Mouse (Mus musculus): Measurements from ENCODE around the gene Fbxl3. TPM values are rescaled to one million over a fixed set of nuclear protein-coding genes. Genes with fewer than 3 reads are reported as not detected.

The Fbxl3 gene
- polyA plus RNA-seq, 1 experiment from 2014 or later: 30.1 TPM

DNA sequence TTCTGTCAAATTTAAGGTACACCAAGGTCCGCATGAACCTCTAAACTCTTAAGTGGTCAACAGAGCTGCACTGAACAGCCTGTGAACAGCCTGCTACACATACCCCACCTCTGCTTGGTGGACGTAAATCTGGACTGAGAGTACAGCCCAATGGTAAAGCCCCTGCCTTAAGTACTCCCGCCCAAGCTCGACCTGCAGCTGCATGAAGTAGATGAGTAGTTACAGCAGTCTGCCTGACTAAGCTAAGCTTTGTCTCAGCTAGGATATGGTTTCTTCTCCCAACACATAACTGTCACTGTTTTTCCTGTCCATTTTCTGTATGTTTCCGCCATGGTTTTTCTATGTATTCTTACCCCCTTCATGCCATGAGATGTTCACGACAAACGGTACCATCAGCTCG lies 3.5 kb downstream of the Fbxl3 start:
- H3K27me3 ChIP-seq (ENCODE audit: control insufficient read depth, insufficient read depth, low read length): no peaks in the 10 kb centered on the region
- no peak overlapping the region for H3K9ac ChIP-seq (ENCODE audit: low read length)
- 91% methylated on average over 8 of the region's 8 CpGs for WGBS
- peaks cover 0 to 10% of the 10 kb centered on the region in 2 experiments; a peak in 3 of 4 replicates for H3K4me1 ChIP-seq (ENCODE audit: control insufficient read depth in 2 of 2, insufficient read depth in 2 of 2, low read length in 2 of 2)
- no peak overlapping the region for H3K4me2 ChIP-seq (ENCODE audit: low read length)
- ATAC-seq (ENCODE audit: insufficient number of reproducible peaks, insufficient read depth, low FRiP score, low read depth): no peak
- H3K27ac ChIP-seq (replicated peaks in 1 of 2; ENCODE audit: control insufficient read depth in 1 of 2, insufficient read depth in 1 of 2, low read depth in 2 of 2, low read length in 2 of 2): no peak overlapping the region
- H3K4me3 ChIP-seq (ENCODE audit: control insufficient read depth in 1 of 2, insufficient read depth in 1 of 2, low read depth in 1 of 2, low read length in 2 of 2): no peak overlapping the region
- H3K36me3 ChIP-seq (ENCODE audit: control insufficient read depth, insufficient read depth, low read length): peaks cover 51% of the 10 kb centered on the region
- no peaks in the 10 kb centered on the region for H3K9me3 ChIP-seq (ENCODE audit: control insufficient read depth, low read length)

DNA sequence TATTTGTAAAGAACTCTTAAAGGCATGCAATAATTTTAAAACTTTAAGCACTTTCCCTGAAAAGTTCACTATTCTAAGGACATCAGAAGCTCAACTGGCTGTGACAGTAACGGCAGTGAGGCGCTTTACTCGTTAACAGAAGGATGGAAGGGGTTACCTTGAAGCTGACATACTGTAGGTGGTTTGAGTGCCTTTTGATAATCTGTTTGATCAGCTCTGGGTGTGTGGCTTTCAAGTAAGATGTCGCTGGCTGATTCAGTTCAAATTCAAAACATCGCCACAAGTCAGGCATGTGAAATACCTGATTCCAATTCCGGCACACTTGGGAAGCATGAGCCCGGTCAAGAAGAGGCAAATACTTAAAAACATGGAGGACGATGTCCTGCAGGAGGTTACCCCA lies 4.3 kb downstream of the Fbxl3 start:
- Histone ChIP-seq H3K4me2 (ENCODE audit: low read length) (no peak overlapping the region), H3K4me1 (ENCODE audit: control insufficient read depth in 2 of 2, insufficient read depth in 2 of 2, low read length in 2 of 2) (peaks cover 0 to 10% of the 10 kb centered on the region in 2 experiments; a peak in 3 of 4 replicates), H3K27ac (replicated peaks in 1 of 2; ENCODE audit: control insufficient read depth in 1 of 2, insufficient read depth in 1 of 2, low read depth in 2 of 2, low read length in 2 of 2) (no peak overlapping the region), H3K36me3 (ENCODE audit: control insufficient read depth, insufficient read depth, low read length) (peaks cover 54% of the 10 kb centered on the region), H3K4me3 (ENCODE audit: control insufficient read depth in 1 of 2, insufficient read depth in 1 of 2, low read depth in 1 of 2, low read length in 2 of 2) (no peak overlapping the region), H3K27me3 (ENCODE audit: control insufficient read depth, insufficient read depth, low read length) (no peaks in the 10 kb centered on the region), H3K9me3 (ENCODE audit: control insufficient read depth, low read length) (no peaks in the 10 kb centered on the region), H3K9ac (ENCODE audit: low read length) (no peak overlapping the region)
- WGBS: 90% methylated on average over 8 of the region's 8 CpGs
- no peak for ATAC-seq (ENCODE audit: insufficient number of reproducible peaks, insufficient read depth, low FRiP score, low read depth)

DNA sequence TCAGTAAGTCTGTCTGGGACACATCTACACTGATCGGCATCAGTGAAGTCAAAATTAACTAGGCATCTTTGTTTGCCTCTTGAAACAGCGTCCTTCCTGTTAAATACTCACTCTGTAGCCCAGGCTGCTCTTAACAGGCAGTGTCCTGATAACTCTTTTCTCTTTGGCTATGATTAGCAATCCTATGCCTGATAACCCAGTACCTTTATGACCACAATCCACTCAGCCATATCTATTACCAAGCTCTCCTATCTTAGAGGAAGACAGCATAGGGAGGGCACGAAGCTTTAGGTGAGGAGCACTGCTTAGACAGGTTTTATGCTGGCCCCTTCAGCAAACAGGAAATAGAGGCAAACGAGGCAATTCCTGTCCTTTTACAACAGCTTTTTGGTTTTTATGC lies 5.7 kb downstream of the Fbxl3 start:
- H3K4me3 ChIP-seq (ENCODE audit: control insufficient read depth in 1 of 2, insufficient read depth in 1 of 2, low read depth in 1 of 2, low read length in 2 of 2): no peak overlapping the region
- peaks cover 0 to 10% of the 10 kb centered on the region in 2 experiments; a peak in 3 of 4 replicates for H3K4me1 ChIP-seq (ENCODE audit: control insufficient read depth in 2 of 2, insufficient read depth in 2 of 2, low read length in 2 of 2)
- no peaks in the 10 kb centered on the region for H3K27me3 ChIP-seq (ENCODE audit: control insufficient read depth, insufficient read depth, low read length)
- no peak for ATAC-seq (ENCODE audit: insufficient number of reproducible peaks, insufficient read depth, low FRiP score, low read depth)
- no peak overlapping the region for H3K9ac ChIP-seq (ENCODE audit: low read length)
- no peak overlapping the region for H3K27ac ChIP-seq (replicated peaks in 1 of 2; ENCODE audit: control insufficient read depth in 1 of 2, insufficient read depth in 1 of 2, low read depth in 2 of 2, low read length in 2 of 2)
- no peak overlapping the region for H3K4me2 ChIP-seq (ENCODE audit: low read length)
- 41% methylated on average over 4 of the region's 4 CpGs for WGBS
- H3K9me3 ChIP-seq (ENCODE audit: control insufficient read depth, low read length): no peaks in the 10 kb centered on the region
- H3K36me3 ChIP-seq (ENCODE audit: control insufficient read depth, insufficient read depth, low read length): peaks cover 64% of the 10 kb centered on the region

DNA sequence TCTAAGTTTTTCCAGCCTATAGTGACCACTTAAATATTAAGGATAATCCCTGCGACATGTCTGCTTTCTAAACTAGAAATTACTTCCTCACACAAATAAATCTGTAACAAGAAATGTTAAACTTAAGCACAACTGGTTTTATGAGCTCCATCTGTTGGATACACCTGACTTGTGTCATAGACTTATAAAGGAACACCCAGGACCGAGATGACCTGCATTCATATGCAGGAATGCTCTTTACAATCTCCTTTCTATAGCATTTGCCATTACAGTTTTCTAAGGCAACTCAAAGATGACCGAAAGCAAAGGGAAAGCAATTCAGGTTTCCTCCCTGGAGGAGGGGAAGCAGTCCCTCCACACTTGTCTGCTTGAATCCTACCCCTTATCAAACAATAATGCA lies 6.1 kb downstream of the Fbxl3 start:
- peaks cover 0 to 10% of the 10 kb centered on the region in 2 experiments; a peak in 3 of 4 replicates for H3K4me1 ChIP-seq (ENCODE audit: control insufficient read depth in 2 of 2, insufficient read depth in 2 of 2, low read length in 2 of 2)
- H3K36me3 ChIP-seq (ENCODE audit: control insufficient read depth, insufficient read depth, low read length): peaks cover 68% of the 10 kb centered on the region
- H3K27me3 ChIP-seq (ENCODE audit: control insufficient read depth, insufficient read depth, low read length): no peaks in the 10 kb centered on the region
- WGBS: 93% methylated on average over 3 of the region's 3 CpGs
- no peak overlapping the region for H3K4me3 ChIP-seq (ENCODE audit: control insufficient read depth in 1 of 2, insufficient read depth in 1 of 2, low read depth in 1 of 2, low read length in 2 of 2)
- H3K4me2 ChIP-seq (ENCODE audit: low read length): no peak overlapping the region
- no peak for ATAC-seq (ENCODE audit: insufficient number of reproducible peaks, insufficient read depth, low FRiP score, low read depth)
- H3K9me3 ChIP-seq (ENCODE audit: control insufficient read depth, low read length): no peaks in the 10 kb centered on the region
- no peak overlapping the region for H3K27ac ChIP-seq (replicated peaks in 1 of 2; ENCODE audit: control insufficient read depth in 1 of 2, insufficient read depth in 1 of 2, low read depth in 2 of 2, low read length in 2 of 2)
- H3K9ac ChIP-seq (ENCODE audit: low read length): no peak overlapping the region

DNA sequence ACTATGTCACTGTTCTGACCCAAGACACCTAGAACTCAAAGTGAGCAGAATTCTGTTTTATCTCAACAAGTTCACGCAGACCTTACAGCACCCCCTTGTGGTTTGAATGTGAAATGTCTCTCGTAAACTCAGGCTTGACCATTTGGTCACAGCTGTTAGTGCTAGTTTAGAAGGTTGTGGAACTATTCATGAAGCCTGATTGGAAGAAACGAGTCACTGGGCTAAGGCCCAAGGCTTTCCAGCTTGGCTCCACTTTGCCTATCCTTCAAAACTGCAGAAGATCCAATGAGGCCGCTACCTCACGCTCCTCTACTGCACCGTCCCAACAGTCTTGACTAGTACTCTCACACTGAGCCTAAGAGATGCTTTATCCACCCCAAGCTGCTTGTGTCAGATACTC lies 10.7 kb downstream of the Fbxl3 start:
- Histone ChIP-seq H3K36me3 (ENCODE audit: control insufficient read depth, insufficient read depth, low read length) (peaks cover 84% of the 10 kb centered on the region), H3K27me3 (ENCODE audit: control insufficient read depth, insufficient read depth, low read length) (no peaks in the 10 kb centered on the region), H3K27ac (replicated peaks in 1 of 2; ENCODE audit: control insufficient read depth in 1 of 2, insufficient read depth in 1 of 2, low read depth in 2 of 2, low read length in 2 of 2) (no peak overlapping the region), H3K9ac (ENCODE audit: low read length) (no peak overlapping the region), H3K9me3 (ENCODE audit: control insufficient read depth, low read length) (no peaks in the 10 kb centered on the region), H3K4me3 (ENCODE audit: control insufficient read depth in 1 of 2, insufficient read depth in 1 of 2, low read depth in 1 of 2, low read length in 2 of 2) (no peak overlapping the region), H3K4me2 (ENCODE audit: low read length) (no peak overlapping the region), H3K4me1 (ENCODE audit: control insufficient read depth in 2 of 2, insufficient read depth in 2 of 2, low read length in 2 of 2) (peaks cover 0 to 4% of the 10 kb centered on the region in 2 experiments; a peak in 1 of 4 replicates)
- no peak for ATAC-seq (ENCODE audit: insufficient number of reproducible peaks, insufficient read depth, low FRiP score, low read depth)
- WGBS: 71% methylated on average over 6 of the region's 6 CpGs

DNA sequence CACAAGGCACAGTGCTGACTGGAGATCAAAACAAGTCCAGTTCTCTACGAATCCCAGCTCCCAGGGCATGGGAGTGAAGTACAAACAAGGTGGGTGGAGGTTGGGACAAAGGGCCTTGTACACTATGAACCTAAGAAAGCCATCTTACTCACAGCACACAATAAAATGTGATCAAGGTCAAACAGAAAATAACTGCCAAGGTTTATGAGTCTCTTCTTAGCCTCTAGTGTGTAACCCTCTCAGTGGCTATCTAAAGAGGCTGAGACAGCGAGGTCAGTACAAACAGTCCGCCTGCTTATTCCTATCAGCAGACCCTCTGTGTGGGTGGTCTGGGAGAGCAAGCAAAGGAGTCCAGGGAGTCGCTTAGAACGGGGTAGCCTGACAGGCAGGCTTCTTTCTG lies 11.5 kb downstream of the Fbxl3 start:
- Histone ChIP-seq H3K9ac (ENCODE audit: low read length) (no peak overlapping the region), H3K9me3 (ENCODE audit: control insufficient read depth, low read length) (no peaks in the 10 kb centered on the region), H3K36me3 (ENCODE audit: control insufficient read depth, insufficient read depth, low read length) (peaks cover 83% of the 10 kb centered on the region), H3K27ac (replicated peaks in 1 of 2; ENCODE audit: control insufficient read depth in 1 of 2, insufficient read depth in 1 of 2, low read depth in 2 of 2, low read length in 2 of 2) (no peak overlapping the region), H3K4me3 (ENCODE audit: control insufficient read depth in 1 of 2, insufficient read depth in 1 of 2, low read depth in 1 of 2, low read length in 2 of 2) (no peak overlapping the region), H3K27me3 (ENCODE audit: control insufficient read depth, insufficient read depth, low read length) (no peaks in the 10 kb centered on the region), H3K4me1 (ENCODE audit: control insufficient read depth in 2 of 2, insufficient read depth in 2 of 2, low read length in 2 of 2) (no peaks in the 10 kb centered on the region), H3K4me2 (ENCODE audit: low read length) (no peak overlapping the region)
- no peak for ATAC-seq (ENCODE audit: insufficient number of reproducible peaks, insufficient read depth, low FRiP score, low read depth)
- WGBS: 67% methylated on average over 5 of the region's 5 CpGs

DNA sequence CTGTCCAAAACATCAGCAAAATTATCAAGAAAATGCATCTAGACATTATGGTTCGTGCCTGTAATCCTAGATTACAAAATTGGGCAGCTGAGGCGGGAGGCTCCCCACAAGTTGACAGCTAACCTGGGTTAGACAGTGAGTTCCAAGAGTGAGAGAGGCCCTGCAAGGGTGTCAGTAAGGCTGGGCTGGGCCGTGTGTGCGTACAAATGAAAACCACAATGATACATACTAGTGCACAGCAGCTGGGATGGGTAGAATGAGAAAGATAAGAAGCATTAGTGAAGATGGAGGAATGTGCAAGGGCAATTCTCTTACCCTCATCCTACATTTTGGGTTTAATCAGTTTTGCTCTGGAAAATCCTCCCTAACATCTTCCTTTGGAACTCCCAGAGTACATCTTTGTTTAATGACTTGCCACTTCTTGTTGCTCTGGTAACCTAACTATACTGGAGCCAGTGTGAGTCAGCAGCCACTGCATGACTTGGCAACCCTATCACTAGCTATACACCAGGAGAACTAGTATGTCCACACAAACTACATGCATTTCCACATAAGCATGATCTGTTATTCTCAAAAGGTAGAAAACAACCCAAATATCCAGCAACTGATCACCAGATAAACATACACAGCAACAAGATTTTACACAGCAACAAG lies 12.6 kb downstream of the Fbxl3 start:
- Histone ChIP-seq H3K27ac (replicated peaks in 1 of 2; ENCODE audit: control insufficient read depth in 1 of 2, insufficient read depth in 1 of 2, low read depth in 2 of 2, low read length in 2 of 2) (no peak overlapping the region), H3K4me1 (ENCODE audit: control insufficient read depth in 2 of 2, insufficient read depth in 2 of 2, low read length in 2 of 2) (no peaks in the 10 kb centered on the region), H3K36me3 (ENCODE audit: control insufficient read depth, insufficient read depth, low read length) (peaks cover 79% of the 10 kb centered on the region), H3K9ac (ENCODE audit: low read length) (no peak overlapping the region), H3K4me3 (ENCODE audit: control insufficient read depth in 1 of 2, insufficient read depth in 1 of 2, low read depth in 1 of 2, low read length in 2 of 2) (no peak overlapping the region), H3K4me2 (ENCODE audit: low read length) (no peak overlapping the region), H3K9me3 (ENCODE audit: control insufficient read depth, low read length) (no peaks in the 10 kb centered on the region), H3K27me3 (ENCODE audit: control insufficient read depth, insufficient read depth, low read length) (no peaks in the 10 kb centered on the region)
- WGBS: 90% methylated on average over 4 of the region's 4 CpGs
- ATAC-seq (ENCODE audit: insufficient number of reproducible peaks, insufficient read depth, low FRiP score, low read depth): no peak
